Mouse (Mus musculus): ENCODE measurements at regions not wholly inside any gene's neighbourhood (a gene's known extent, or its start where the extent isn't known, plus 50 kb on each side); places are given as distances from the start of the nearest gene placed in this dataset.

GRCm38 (mm10) chrX:135080380-135081158, 71.6 kb upstream of the Zmat1 start:
- no peak for TF ChIP-seq POLR2A (IDR thresholded peaks at IDR 0.05; ENCODE audit: control insufficient read depth, low read depth, low read length)
- TF ChIP-seq CTCF (IDR thresholded peaks at IDR 0.05; ENCODE audit: control insufficient read depth, insufficient read depth, insufficient replicate concordance, low read depth, low read length): no peak

Measured in testis, adult 2 months (tissue).